Mouse (Mus musculus) left cerebral cortex, adult 2 months (tissue): Measurements from ENCODE around the gene Lif. TPM values are rescaled to one million over a fixed set of nuclear protein-coding genes. Genes with fewer than 3 reads are reported as not detected.

ENCODE experiments used
- DNase-seq, 2 experiments: peaks; one replicate each; pipeline ENCODE4 v3.0.0; 2021 to 2022; ENCODE audit warnings: low spot score in 2 of 2, mixed read lengths in 1 of 2; ENCODE audit errors: extremely low spot score in 1 of 2
- H3K27ac ChIP-seq: fragments of 200-600 bp; 2 replicates; pipeline ENCODE4 v1.8.1; 2022
- H3K4me3 ChIP-seq: fragments of 200-600 bp; 2 replicates; pipeline ENCODE4 v1.8.1; 2022
- CTCF ChIP-seq: fragments of 200-600 bp; IDR thresholded peaks from 2 replicates; pipeline ENCODE4 v1.8.1; 2022; ENCODE audit warnings: antibody characterized with exemption, mild to moderate bottlenecking, moderate library complexity
- intact Hi-C: fragments of 180-260 bp; cut with DNase I; formaldehyde crosslinking; loops from one replicate; pipeline ENCODE4 v1.15.1; 2025
- total RNA-seq, 2 experiments: library from RNA; stranded (reverse); gene quantifications; 2 replicates each; pipeline ENCODE4 v1.2.3; 2021

Lif gene
- total RNA-seq, 2 experiments from 2014 or later, result 0.70 to 1.2 TPM

DNA sequence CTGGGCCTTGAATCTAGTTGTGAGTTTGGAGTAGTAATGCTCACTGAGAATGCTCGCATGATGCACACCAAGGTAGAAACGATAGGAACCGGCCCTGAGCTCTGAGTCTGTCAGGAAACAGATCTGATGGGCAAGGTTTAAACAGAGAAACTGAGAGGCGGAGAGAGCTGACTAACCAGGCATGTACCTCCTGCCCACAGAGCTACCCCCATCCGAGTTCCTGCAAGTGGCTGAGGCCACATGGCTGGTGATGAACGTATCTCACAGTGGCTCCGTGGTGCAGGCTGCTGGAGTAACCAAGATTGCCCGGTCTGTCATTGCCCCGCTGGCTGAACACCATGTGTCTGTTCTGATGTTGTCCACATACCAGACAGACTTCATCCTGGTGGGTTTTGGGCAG lies 37.4 kb upstream of the Lif start:
- Histone ChIP-seq H3K27ac (peak overlapping the region; percentile 84; the same call in 1 of the 2 replicates), H3K4me3 (no peak overlapping the region)
- intact Hi-C loops, result loop anchor here (1.0 to 10.0 kb wide), 4 partner anchors 38 to 215 kb away; partner anchors contain the start of genes Ccdc157, Rnf215 and Sf3a1
- TF ChIP-seq CTCF, result no peak
- DNase-seq, result peak in 1 of 2 experiments; percentile 31

DNA sequence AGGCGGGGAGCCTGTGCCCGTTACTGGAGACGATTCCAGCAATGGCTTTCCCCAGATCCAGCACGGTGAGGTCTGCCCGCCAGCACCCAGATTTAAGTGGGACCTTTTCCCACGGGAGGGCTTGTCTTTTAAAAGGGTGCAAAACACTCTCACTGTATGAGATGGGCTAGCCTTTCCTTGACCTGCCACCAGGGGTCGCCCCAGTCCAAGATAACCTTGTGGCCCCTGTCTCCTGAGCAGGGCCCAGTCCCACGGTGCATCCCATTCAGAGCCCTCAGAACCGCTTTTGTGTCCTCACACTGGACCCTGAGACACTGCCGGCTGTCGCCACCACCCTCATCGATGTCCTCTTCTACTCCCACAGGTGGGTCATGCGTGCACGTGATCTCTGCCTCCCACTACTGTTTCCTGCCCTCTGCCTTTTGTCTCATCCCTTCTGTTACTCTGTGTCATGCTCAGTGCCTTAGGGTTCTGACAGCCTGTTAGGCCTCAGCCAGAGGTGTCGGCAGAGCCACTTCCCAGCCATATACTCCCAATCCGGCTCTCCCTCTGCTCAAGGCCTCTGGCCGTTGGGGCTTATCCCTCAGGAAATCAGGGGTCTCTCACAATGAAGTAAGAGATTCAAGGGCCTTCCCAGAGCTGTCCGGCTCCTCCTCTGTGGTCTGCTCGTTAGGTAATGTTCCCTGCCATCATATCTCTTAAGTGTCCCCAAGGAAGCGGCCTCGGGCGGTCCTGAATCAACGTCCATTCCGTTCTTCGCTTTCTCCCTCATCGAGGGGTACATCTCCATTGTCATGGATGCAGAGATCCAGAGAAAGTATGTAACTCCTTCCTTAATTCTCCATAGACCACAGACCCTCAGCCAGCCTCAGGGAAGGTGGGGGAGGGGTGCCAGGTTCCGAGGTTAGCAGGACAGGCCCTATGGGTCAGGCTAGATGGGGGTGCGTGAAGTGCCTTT lies 36.6 kb upstream of the Lif start:
- Histone ChIP-seq H3K4me3 (no peak overlapping the region), H3K27ac (no peak overlapping the region)
- TF ChIP-seq CTCF, result peak; percentile 80
- DNase-seq, result peak; percentile 63 to 68
- intact Hi-C loops, result no loop called here

DNA sequence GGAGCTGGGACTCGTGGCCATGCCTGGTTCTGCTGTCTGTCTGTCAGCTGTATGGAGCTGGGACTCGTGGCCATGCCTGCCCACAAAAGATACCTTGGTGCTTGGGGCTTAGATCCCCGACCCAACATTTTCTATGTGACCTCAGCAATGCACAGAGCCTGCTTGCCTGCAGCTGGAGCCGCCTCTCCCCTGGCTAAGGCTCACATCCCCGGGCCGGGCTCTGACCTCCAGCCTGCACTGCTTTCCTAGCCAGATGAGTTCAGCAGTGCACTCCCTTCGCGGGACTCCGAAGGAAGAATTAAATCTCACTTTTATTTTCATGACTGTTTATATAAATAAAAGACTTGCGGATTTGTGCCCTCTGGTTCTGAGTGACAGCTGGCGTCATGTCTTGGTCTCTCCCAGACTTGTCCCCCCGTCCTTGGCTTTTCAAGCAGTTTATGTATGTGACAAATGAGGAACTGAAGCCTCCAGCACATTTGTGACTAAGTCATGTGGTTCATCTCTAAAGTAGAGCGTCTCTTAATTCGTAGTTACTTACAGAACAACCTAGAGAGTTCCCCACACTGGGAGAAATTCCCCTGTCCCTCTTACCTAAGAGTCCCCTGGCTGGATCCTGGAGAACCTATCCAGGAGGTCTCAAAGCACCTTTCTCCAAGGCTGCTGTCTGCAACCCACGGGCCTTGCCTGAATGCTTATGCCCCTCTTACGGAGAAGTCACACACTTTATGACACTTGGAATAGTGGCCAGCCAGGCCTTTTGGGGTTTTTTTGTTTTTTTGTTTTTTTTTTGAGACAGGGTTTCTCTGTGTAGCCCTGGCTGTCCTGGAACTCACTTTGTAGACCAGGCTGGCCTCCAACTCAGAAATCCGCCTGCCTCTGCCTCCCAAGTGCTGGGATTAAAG lies 35.1 kb upstream of the Lif start:
- TF ChIP-seq CTCF, result no peak
- Histone ChIP-seq H3K4me3 (no peak overlapping the region), H3K27ac (no peak overlapping the region)
- no peak for DNase-seq
- intact Hi-C loops, result no loop called here

DNA sequence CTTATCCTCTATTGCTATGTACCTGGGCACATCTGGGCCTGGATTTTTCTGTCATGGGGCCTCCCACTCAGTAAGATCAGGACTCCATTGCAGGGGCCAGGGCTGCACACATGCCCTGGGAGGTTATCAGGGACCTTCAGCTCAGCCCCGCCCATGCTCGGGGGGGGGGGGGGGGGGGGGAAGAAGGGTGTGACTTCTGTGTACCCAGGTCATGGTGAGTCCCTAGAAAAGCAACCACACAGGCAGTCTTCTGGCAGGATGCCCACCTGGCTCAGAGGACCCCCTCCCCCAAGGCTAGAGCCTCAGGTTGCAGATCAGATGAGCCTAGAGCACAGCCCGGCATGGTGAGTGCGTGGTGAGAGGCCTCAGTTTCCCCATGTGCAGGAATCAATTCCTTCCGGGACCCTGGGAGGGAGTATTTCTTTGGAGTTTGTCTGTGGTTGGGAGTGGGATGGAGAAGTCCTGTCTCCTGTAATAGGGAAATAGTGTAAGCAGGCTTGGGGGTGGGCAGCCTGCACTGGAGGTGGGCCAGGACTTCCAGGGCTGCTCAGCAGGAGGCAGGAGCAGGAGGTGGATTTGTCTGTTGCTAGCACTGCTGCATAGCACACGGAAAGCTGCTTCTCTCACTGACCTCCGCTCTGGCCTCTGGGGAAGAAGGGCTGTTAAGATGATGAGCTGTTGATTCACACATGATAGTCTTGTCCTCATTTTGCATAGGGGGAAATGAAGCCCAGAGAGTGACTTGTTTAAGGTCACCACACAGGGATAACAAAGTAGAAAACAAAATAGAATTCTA lies 33.8 kb upstream of the Lif start:
- no peak overlapping the region for H3K27ac ChIP-seq
- intact Hi-C loops, result no loop called here
- DNase-seq, result no peak
- no peak overlapping the region for H3K4me3 ChIP-seq
- TF ChIP-seq CTCF, result no peak

DNA sequence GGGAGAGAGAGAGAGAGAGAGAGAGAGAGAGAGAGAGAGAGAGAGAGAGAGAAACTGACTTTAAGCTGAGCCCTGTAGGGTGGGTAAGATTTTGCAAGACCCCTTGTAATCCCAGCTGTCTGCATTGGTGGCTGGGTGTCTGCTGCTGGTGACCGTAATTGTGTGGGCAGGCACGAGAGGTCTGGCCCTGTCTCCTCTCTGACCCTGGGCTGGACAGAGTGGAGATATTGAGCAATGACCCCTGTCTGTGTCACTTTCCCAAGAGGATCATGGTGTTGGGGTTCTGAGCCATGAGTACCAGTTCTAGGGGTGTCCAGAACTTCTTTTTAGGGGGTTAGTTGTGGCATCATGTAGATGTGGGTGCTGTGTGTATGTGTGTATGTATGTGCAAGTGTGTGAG lies 33.1 kb upstream of the Lif start:
- no peak for DNase-seq
- intact Hi-C loops, result no loop called here
- TF ChIP-seq CTCF, result no peak

DNA sequence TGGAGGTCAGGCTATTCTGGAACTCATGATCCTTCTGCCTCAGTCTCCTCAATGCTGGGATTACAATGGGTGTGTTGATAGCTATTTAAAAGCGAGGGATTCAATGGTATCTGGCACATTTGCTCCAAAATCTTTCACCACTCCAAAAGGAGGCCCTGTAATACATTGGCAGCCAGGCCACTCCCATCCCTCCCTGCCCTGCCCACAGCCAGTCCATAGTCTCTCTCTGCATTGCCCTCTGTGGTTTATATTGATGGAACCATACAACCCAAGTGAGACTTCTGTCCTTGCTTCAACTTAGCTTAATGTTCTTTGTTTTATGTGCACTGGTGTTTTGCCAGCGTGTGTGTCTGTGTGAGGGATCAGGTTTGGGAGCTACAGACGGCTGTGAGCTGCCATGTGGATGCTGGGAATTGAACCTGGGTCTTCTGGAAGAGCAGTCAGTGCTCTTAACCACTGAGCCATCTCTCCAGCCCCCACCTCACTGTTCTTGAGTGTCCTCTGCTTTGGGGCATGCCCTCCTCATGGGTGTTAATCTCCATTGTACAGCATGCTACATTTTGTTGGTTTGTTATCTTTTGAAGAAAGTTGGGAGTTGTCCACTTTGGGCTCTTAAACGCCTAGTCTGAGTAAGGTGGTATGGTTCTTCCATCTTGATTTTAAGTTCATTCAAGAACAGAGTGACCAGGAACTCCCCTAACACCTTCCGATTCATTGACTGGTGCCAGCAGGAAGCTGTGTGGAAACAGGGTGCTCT lies 30.6 kb upstream of the Lif start:
- Histone ChIP-seq H3K27ac (no peak overlapping the region), H3K4me3 (no peak overlapping the region)
- intact Hi-C loops, result no loop called here
- TF ChIP-seq CTCF, result no peak
- no peak for DNase-seq

More for the DNA sequence above, 33.1 kb upstream of the Lif start:
- Histone ChIP-seq H3K27ac (no peak overlapping the region), H3K4me3 (no peak overlapping the region)

DNA sequence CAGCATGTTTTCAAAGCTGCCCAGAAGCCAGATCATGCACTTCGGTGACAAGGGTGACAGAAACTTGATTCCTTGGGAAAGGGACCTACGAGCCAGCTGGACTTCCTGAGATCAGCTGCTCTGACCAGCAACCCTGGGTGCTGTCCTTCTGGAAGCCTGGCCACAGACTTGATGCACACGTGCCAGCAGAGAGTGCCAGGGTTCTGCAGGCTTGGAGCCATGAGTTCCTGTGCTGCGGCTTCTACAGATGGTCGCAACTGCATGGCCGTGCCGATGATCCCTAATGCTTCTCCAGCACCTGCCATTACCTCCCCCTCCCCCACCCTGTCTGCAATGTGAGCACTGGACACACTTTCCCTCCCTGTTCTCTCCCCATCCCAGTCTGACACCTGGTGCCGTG lies 28.9 kb upstream of the Lif start:
- DNase-seq, result no peak
- intact Hi-C loops, result no loop called here
- H3K4me3 ChIP-seq, result no peak overlapping the region
- no peak overlapping the region for H3K27ac ChIP-seq
- TF ChIP-seq CTCF, result no peak

DNA sequence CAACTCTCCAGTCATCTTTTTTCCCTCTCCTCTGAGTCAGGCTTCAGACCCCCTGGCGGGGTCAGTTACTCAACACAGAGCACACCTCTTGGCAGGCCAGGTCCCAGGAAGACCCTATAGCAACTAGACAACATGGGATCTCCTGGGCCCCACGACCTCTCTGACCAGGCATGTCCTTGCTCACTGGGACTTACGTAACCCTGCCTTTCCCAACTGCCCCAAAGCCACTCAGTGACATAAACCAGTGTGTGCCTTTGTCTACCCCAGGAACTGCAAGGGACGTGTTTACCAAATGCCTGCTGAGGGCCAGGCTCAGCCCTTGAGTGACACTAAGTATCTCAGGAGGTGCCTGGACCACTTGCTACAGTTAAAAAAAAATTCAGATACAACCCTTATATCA lies 27.5 kb upstream of the Lif start:
- intact Hi-C loops, result no loop called here
- no peak for TF ChIP-seq CTCF
- DNase-seq, result no peak
- Histone ChIP-seq H3K27ac (no peak overlapping the region), H3K4me3 (no peak overlapping the region)

DNA sequence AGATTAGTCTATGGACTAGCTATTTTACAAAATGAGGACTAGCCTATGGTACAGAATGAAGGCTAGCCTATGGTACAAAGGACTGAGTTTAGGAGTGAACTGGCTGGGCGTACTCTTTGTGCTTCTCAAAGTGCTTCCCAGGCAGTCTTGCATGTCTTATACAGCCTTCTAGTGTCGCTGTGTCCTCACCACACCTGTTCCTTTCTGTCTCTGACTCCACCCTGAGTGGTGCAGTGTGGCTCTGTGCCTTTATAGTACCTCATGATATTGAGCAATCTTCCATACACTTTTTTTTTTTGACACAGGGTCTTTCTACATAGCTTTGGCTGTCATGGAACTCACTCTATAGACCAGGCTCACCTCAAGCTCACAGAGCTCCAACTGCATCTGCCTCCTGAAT lies 25.9 kb upstream of the Lif start:
- intact Hi-C loops, result no loop called here
- TF ChIP-seq CTCF, result no peak
- Histone ChIP-seq H3K4me3 (no peak overlapping the region), H3K27ac (no peak overlapping the region)
- no peak for DNase-seq

DNA sequence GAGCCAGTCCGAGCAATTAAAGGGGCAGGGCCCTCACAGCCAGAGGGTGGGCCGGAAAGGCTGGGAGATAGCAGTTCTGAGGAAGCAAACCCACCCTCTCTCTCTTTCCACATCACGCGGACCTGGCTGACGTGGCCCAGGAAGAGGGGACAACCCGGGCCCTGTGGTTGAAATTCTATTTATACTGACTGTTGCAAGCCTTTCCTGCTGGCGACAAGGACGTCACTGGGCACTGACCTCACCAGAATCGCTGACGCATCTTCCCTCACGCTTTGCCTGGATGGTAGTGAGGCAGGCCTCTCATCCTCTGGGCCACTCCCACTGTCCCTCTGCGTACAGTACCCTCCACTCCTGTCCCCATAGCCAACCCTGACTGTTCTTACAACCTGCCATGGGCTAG lies 24.7 kb upstream of the Lif start:
- no peak for TF ChIP-seq CTCF
- no peak for DNase-seq
- no peak overlapping the region for H3K27ac ChIP-seq
- no peak overlapping the region for H3K4me3 ChIP-seq
- intact Hi-C loops, result no loop called here
